Mouse (Mus musculus): Measurements from ENCODE around the gene Nptx1.

DNA sequence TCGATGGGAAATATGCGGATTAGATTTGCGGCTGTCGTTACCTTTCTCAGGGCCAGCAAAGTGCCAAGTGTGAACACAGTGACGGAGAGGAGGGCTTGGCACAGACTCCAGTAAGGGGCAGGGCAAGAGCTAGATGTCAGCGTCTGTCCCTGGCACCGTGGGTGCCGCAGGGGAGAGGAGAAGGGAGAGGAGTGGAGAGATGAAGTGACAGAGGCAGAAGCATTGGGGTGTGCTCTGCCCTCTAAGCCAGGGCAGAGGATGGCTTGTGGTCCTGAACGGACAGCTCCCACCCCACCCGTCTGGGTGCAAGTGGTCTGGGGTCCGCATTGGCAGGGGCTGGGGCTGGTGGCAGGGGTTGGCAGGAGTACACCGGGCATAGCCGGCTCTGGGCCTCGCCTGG, 7.6 kb downstream of the Nptx1 start:
- no peak for TF ChIP-seq EP300 (IDR thresholded peaks at IDR 0.05; ENCODE audit: low read depth)
- TF ChIP-seq CTCF (IDR thresholded peaks at IDR 0.05; ENCODE audit: low read depth) = no peak

Measured in liver, postnatal 0 days (tissue).